Mouse (Mus musculus) heart, adult 2 months (tissue): ENCODE results near the gene Gm9376. TPM values are rescaled to one million over a fixed set of nuclear protein-coding genes. Genes with fewer than 3 reads are reported as not detected.

Experiments used
- DNase-seq, 2 experiments: peaks; one replicate each; pipeline ENCODE4 v3.0.0; 2021
- H3K27ac ChIP-seq: fragments of 200-600 bp; 2 replicates; pipeline ENCODE4 v1.8.1; 2022
- H3K27me3 ChIP-seq: fragments of 200-500 bp; 2 replicates; pipeline ENCODE4 v1.6.1; 2012; ENCODE audit warnings: mild to moderate bottlenecking, low read length, inconsistent platforms, mixed read lengths; ENCODE audit not compliant: control insufficient read depth, insufficient read depth
- H3K36me3 ChIP-seq: fragments of 200-500 bp; 2 replicates; pipeline ENCODE4 v1.6.1; 2012; ENCODE audit warnings: low read length, inconsistent platforms; ENCODE audit not compliant: control insufficient read depth, insufficient read depth
- H3K4me1 ChIP-seq: fragments of 200-500 bp; 2 replicates; pipeline ENCODE4 v1.6.1; 2011; ENCODE audit warnings: low read length; ENCODE audit not compliant: control insufficient read depth, insufficient read depth
- H3K4me3 ChIP-seq: fragments of 200-600 bp; 2 replicates; pipeline ENCODE4 v1.8.1; 2022
- H3K79me2 ChIP-seq: fragments of 200-500 bp; replicated peaks from 2 replicates; pipeline ENCODE4 v1.6.1; 2012; ENCODE audit warnings: mild to moderate bottlenecking, inconsistent platforms, low read length, moderate library complexity, mixed read lengths; ENCODE audit not compliant: control insufficient read depth, insufficient read depth
- H3K9ac ChIP-seq: fragments of 200-500 bp; 2 replicates; pipeline ENCODE4 v1.6.1; 2012; ENCODE audit warnings: low read depth, mild to moderate bottlenecking, control low read depth, inconsistent platforms, low read length, mixed read lengths
- CTCF ChIP-seq: fragments of 200-600 bp; IDR thresholded peaks from 2 replicates; pipeline ENCODE4 v1.8.1; 2022; ENCODE audit warnings: antibody characterized with exemption, mild to moderate bottlenecking, moderate library complexity
- EP300 ChIP-seq: fragments of 200-500 bp; IDR thresholded peaks from 2 replicates; pipeline ENCODE4 v1.6.1; 2011; ENCODE audit warnings: low read depth, low read length, control low read depth; ENCODE audit not compliant: insufficient read depth
- POLR2A ChIP-seq: fragments of 200-500 bp; IDR thresholded peaks from 2 replicates; pipeline ENCODE4 v1.6.1; 2011; ENCODE audit warnings: mild to moderate bottlenecking, low read depth, low read length, control low read depth; ENCODE audit not compliant: insufficient read depth
- WGBS: fragments of 180-500 bp; shearing (Covaris S2); methylation state at CpG from one replicate; pipeline ENCODE4 v1.1.7; 2018; 5-methylcytosine and 5-hydroxymethylcytosine counted together
- intact Hi-C: fragments of 180-260 bp; cut with DNase I; formaldehyde crosslinking; loops from one replicate; pipeline ENCODE4 v1.15.1; 2025
- polyA plus RNA-seq: library from polyadenylated mRNA; depleted of rRNA; stranded (reverse); fragments of >200 nt; gene quantifications from 2 replicates; pipeline ENCODE4 v1.2.3, GENCODE M21; 2012
- total RNA-seq, 2 experiments: library from RNA; stranded (reverse); gene quantifications; 2 replicates each; pipeline ENCODE4 v1.2.3; 2021

The Gm9376 gene
- total and polyA plus RNA-seq, 3 experiments, result not detected

GRCm38 (mm10) chr14:118277704-118278498, 11.1 kb downstream of the Gm9376 start:
- Histone ChIP-seq H3K36me3 (no peaks in the 10 kb centered on the region), H3K27ac (no peak overlapping the region), H3K27me3 (no peaks in the 10 kb centered on the region), H3K9ac (no peak overlapping the region), H3K79me2 (no peaks in the 10 kb centered on the region), H3K4me1 (no peaks in the 10 kb centered on the region), H3K4me3 (no peak overlapping the region)
- intact Hi-C loops, result no loop called here
- WGBS, result 76% methylated on average over 7 of the region's 7 CpGs
- no peak for TF ChIP-seq CTCF
- no peak for TF ChIP-seq EP300
- no peak for TF ChIP-seq POLR2A
- DNase-seq, result no peak

- WGBS, result 79% methylated on average over 3 of the region's 3 CpGs
- intact Hi-C loops, result no loop called here
- Histone ChIP-seq H3K9ac (no peak overlapping the region), H3K4me1 (no peaks in the 10 kb centered on the region), H3K79me2 (no peaks in the 10 kb centered on the region), H3K4me3 (no peak overlapping the region), H3K36me3 (no peaks in the 10 kb centered on the region), H3K27me3 (no peaks in the 10 kb centered on the region), H3K27ac (no peak overlapping the region)
- TF ChIP-seq CTCF (no peak), EP300 (no peak), POLR2A (no peak)
- no peak for DNase-seq
These were observed 15.5 kb downstream of the Gm9376 start for GRCm38 (mm10) chr14:118282272-118282671.

- no peak overlapping the region for H3K27ac ChIP-seq
- no peaks in the 10 kb centered on the region for H3K79me2 ChIP-seq
- no peak overlapping the region for H3K4me3 ChIP-seq
- DNase-seq, result no peak
- no peaks in the 10 kb centered on the region for H3K27me3 ChIP-seq
- H3K36me3 ChIP-seq, result no peaks in the 10 kb centered on the region
- intact Hi-C loops, result no loop called here
- TF ChIP-seq CTCF (no peak), EP300 (no peak), POLR2A (no peak)
- 83% methylated on average over 14 of the region's 14 CpGs for WGBS
- no peaks in the 10 kb centered on the region for H3K4me1 ChIP-seq
- H3K9ac ChIP-seq, result no peak overlapping the region
These were observed 16.2 kb downstream of the Gm9376 start for GRCm38 (mm10) chr14:118282917-118283316.

- no peak overlapping the region for H3K9ac ChIP-seq
- no peaks in the 10 kb centered on the region for H3K27me3 ChIP-seq
- TF ChIP-seq CTCF (no peak), EP300 (no peak), POLR2A (no peak)
- intact Hi-C loops, result no loop called here
- H3K4me1 ChIP-seq, result no peaks in the 10 kb centered on the region
- 82% methylated on average over 2 of the region's 2 CpGs for WGBS
- no peak overlapping the region for H3K27ac ChIP-seq
- no peaks in the 10 kb centered on the region for H3K36me3 ChIP-seq
- no peak overlapping the region for H3K4me3 ChIP-seq
- no peaks in the 10 kb centered on the region for H3K79me2 ChIP-seq
- DNase-seq, result no peak
These were observed 19.3 kb downstream of the Gm9376 start for GRCm38 (mm10) chr14:118286096-118286495.

GRCm38 (mm10) chr14:118289133-118289532, 22.4 kb downstream of the Gm9376 start:
- Histone ChIP-seq H3K36me3 (no peaks in the 10 kb centered on the region), H3K79me2 (no peaks in the 10 kb centered on the region), H3K9ac (no peak overlapping the region), H3K27me3 (no peaks in the 10 kb centered on the region), H3K4me1 (no peaks in the 10 kb centered on the region), H3K4me3 (no peak overlapping the region), H3K27ac (no peak overlapping the region)
- WGBS, result 49% methylated on average over 8 of the region's 8 CpGs
- intact Hi-C loops, result no loop called here
- TF ChIP-seq EP300, result no peak
- no peak for TF ChIP-seq CTCF
- TF ChIP-seq POLR2A, result no peak
- DNase-seq, result no peak

GRCm38 (mm10) chr14:118290009-118290408, 23.2 kb downstream of the Gm9376 start:
- Histone ChIP-seq H3K9ac (no peak overlapping the region), H3K27me3 (no peaks in the 10 kb centered on the region), H3K36me3 (no peaks in the 10 kb centered on the region), H3K4me3 (no peak overlapping the region), H3K79me2 (no peaks in the 10 kb centered on the region), H3K4me1 (no peaks in the 10 kb centered on the region), H3K27ac (no peak overlapping the region)
- no peak for DNase-seq
- intact Hi-C loops, result no loop called here
- WGBS, result 90% methylated on average over 6 of the region's 6 CpGs
- TF ChIP-seq POLR2A (no peak), EP300 (no peak), CTCF (no peak)
